Mouse (Mus musculus) embryo, embryonic 10 days (tissue): ENCODE measurements at regions not wholly inside any gene's neighbourhood (a gene's known extent, or its start where the extent isn't known, plus 50 kb on each side); places are given as distances from the start of the nearest gene placed in this dataset.
"Not testable (repeated sequence)": the region's sequence is repeated elsewhere in the genome, so short reads cannot be mapped to it uniquely, and the experiment has no call there.

Source experiments
- DNase-seq: peaks from one replicate; pipeline ENCODE4 v3.0.0-alpha.2; 2015; ENCODE audit warnings: low spot score

DNA sequence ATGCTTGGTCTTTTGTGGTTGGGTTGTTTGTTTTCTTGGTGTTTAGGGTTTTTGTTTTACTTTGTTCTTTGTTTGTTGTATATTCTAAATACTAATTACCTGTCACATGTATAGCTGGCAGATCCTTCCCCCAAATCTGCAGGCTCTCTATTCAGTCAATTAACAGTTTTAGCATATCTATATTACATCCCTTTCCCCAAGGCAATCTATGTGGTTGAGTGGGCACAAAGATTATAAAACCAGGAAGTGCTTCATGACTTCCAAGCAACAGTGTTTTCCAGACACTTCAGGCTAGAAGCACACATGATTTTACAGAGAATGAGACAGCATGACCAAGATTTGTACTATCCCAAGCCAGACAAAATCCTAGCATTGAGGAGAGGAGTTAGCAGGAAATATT lies 544.4 kb upstream of the Pou3f4 start:
- DNase-seq = no peak

DNA sequence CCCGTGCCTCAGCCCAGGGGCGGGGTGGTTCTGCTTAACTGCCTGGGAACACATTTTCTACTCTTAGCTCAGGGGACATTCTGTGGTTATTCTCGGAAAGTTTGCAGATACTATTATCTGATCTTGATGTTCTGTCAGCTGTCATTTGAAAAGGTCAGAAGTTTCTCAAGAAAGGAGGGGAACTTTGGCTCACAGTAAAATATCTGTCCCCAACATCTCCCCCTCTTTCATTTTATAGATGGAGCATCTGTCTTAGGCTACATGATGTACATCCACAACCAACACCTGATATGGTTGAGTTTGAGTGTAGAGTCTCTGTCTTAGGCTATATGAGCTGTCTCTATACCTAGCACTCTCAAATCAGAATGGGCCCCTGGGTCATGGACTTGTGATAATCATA lies 539.8 kb upstream of the Pou3f4 start:
- DNase-seq = not testable (repeated sequence)

DNA sequence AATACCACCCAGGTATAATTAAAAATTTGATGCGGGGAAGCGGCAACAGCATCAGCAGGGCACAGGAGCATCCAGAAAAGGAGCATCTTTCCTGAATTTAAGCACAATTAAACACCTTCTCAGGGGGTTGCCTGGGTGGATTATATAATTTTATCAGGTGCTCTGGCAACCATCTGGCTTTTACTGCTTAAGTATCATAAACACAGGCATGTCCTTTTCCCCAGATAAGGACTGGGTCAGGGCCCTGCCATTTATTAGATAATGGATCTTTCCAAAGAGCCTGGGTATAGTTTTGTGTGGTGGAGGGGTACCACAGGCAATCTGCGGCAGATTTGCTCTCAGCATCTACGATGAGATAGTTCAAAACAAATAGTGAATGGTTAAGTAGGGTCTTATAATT lies 538.7 kb upstream of the Pou3f4 start:
- no peak for DNase-seq

DNA sequence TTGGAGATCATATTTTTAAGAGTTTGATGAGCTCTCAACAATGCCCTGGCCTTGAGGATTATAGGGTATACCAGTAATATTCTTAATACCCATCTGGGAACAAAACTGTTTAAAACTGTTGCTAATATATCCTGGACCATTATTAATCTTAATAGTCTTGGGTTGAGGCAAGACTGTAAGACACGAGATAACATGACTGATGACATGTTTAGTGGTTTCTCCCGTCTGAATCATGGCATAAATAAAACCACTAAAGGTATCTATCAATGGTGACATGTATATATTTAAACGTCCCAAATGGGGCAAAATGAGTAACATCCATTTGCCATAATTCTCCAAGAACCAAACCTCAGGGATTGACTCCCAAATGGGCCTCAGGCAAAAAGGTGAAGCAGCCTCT lies 538.2 kb upstream of the Pou3f4 start:
- no peak for DNase-seq

DNA sequence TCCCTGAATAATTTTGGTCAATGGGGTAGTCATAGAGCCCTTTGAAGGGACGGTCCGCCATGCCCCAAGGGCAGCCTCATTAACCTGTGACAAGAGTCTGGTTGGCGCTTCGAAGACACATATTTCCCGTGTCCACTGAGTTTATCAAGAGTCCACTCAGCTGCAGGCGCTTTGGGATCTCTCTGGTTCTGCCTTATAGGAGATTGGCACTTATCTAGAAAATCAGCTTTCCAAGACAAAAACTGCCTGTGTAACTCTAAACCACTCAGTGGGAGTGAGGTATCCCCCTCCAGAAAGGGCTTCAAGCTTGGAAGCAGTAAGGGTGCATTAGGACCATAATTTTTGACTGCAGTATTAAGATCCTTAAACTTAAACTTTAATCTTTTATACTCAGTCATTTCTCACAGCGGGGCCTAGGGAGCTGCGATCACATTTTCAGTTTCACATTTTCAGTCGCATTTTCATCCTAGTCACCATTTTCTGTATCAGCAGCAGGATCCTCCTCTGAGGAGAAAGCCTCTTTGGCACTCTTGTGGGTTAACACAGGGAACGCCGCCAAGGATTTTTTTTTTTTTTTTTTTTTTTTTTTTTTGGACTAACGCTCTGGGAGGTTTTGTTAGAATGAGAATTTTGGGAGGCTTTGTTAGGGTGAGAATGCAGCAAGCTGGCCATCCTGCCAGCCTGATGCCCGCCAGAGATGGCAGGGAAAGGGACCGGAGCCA lies 534.4 kb upstream of the Pou3f4 start:
- DNase-seq = no peak

DNA sequence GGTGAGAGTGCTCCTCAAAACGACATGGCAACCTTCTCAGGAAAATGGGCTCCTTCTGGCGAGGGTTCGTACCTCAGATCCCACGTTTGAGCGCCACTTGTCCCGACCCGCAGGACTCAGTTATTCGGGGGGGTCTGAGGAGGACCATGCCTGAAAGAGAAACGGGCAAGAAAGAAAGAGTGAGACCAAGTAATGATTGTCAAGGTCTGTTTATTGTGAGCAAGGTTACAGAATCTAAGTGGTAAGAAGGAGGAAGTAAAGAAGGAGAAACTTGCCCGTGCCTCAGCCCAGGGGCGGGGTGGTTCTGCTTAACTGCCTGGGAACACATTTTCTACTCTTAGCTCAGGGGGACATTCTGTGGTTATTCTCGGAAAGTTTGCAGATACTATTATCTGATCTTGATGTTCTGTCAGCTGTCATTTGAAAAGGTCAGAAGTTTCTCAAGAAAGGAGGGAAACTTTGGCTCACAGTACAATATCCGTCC lies 532.6 kb upstream of the Pou3f4 start:
- DNase-seq = not testable (repeated sequence)

DNA sequence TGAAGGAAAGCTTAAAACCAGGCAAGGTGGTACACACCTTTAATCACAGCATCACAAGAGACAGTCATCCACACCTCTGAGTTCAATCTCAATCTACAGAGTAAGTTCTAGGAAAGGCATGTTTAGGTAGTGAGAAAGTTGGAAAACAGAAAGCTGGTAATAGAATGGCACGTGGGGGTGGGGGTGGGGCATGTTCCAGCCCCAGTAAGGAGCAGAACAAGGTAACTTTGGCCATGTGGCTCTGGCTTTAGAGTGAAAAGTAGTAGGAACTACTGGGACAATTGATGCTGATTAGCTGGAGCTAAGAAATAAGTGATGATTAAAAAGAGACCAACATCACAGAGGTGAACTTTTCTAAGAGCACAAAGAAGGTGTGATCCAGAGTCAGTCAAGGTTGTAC lies 532.2 kb upstream of the Pou3f4 start:
- DNase-seq = no peak

DNA sequence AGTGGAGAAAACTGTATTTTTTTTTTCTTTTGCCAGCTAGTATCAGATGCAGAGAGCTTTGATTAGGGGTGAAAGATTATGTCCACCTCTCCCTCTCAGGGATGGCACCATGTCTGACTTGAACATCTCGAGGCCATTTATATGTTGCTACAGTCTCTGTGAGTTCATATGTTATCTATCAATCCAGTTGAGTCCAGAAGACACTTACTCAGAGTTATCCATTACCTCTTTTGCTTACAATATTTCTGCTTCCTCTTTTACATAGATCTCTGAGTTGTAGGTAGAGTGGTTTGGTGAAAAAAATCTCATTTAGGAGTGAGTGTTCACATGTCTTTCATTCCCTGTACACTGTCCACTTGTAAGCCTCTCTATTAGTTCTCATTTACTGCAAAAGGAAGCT lies 524.7 kb upstream of the Pou3f4 start:
- no peak for DNase-seq

DNA sequence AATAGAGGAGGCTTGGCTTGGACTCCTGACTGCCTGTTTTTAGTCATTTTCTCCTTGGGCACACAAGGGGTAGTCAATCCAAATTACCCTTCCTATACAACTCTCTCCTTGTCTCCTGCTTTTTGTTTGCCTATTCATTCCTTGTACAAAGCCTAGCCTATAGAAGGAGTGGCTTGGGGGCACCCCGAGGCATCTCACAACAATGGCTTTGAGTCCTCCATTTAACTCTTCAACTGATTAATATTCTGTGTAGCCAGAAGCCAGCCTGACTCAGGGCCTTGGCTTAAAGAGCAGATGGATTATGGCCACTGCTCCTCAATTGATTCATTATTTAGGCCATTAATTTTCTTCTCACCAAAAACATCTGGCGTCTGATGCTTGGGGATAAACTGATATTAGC lies 506.4 kb upstream of the Pou3f4 start:
- peak; percentile 45 for DNase-seq

DNA sequence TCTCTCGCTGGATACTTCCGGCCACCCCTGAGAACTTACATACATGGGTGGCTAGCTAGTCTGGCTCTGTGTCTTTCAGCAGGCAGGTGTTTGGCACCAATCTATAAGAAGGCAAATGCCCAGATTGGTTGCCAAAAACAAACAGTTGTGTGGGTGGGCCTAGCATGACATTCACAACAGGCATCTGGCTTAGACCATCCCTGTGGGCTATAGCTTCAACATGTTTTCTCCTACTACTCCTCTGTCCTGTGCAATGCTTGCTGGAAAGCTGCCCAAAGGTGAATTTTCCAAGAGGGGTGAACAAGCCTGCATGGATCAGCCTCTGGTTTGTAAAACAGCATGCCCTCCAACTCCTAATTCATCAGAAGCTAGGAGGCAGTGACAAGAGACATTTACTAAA lies 505.3 kb upstream of the Pou3f4 start:
- DNase-seq = no peak

DNA sequence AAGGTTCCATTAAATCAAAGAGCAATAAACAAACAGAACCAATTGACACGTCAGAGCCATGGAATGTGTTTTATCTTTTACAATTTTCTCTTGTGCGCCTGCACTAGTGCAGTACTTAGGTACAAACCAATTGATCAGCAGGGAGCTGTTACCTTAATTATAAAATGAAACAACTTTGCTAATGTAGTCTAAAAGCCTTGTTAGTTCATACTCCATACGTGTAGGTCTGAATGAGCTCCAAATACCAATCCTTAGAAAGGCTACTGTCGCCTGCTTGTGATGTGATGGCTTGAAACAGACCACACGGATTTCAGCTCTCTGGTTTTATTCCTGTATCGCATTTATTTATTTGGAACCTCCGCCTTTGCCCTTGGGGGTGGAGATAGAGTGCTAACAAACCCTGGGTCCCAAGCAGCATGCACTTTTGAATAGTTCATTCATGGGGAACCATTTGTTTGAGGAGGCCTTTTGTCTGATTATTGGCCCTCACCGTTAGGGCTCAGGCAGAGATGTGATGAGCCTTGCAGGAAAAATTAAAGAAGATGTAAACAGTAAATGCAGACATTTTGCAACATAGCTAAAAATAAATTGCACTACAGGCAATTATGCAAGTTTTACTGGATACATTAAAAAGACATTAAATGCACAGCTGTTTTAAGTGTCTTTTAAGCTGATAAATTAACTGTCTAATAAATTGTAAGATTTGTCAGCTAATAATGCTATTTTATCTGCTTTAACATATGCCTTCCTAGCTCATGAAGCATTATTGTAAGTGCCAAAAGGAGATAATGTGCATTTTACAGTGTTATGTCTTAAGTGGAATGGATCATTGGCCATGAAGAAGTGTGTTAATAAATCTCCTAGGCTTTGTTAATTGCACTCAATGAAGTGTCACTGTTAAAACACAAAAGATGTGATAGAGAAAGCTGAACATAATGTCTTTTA lies 496.0 kb upstream of the Pou3f4 start:
- DNase-seq = peak; percentile 5

DNA sequence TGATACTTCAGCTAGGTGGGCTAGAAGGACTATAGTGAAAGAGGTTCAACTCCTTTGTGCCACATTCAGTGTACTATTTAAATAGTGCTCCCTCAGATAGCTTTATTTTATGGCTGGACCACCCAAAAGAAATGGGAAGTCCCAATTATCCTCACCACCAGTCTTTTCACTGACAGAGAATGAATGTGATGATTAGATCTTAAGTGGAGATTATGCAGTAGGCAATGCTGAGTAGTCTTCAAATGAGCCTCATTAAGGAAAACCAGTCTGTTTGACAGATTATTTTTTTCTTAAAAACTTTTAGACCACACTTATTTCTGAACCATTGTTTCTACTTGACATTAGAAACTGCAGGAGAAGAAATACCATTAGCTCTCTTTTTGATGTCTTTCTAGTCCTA lies 493.8 kb upstream of the Pou3f4 start:
- DNase-seq = no peak

DNA sequence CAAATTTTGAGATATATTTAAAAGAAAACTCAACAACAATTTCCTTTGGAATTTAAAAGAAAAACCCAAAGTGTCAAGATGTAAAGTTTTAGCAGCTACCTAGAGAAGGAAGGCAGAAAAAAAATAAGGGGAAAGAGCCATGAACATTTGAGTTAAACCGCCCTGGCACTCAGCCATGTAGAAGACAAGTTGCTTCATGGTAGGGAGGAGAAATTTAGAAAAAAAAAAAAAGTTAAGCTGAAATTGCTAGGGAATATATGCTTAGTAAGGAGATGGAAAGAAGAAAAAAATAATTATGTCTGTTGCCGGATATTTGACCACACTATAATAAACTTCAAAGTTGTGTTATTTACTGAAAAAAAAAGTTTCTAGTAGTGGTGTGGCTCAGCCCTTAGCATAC lies 479.8 kb upstream of the Pou3f4 start:
- no peak for DNase-seq

DNA sequence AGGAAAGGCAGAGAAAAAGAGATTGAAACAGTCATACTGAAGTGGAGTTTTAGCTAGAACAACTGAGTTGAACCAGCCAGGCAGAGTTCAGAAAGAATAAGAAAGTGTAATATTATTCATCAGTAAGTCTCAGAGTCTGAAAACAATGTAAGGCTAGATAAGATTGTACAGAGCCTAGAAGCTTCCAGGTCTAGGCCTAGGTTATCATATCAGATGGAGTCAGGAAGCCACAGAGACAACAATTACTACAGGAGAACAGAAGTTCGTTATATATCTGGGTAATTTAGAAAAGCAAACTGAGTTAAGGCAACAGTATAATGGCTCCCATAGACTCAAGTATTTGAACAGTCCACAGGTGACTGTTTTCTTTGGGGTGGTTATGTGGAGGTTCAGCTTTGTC lies 479.1 kb upstream of the Pou3f4 start:
- DNase-seq = no peak
